In genomic region chr14:24530228-24530627, GRCm38 (mm10) we compare ENCODE assay signal across 8 mouse cellular contexts. TPM values are rescaled to one million over a fixed set of nuclear protein-coding genes. Genes with fewer than 3 reads are reported as not detected.
DNase-seq lines count a peak whose midpoint lies in the region; ATAC-seq and TF ChIP-seq lines count a peak whose summit lies in the region.

No protein-coding gene starts in this region.

- 0 out of 2 replicates have a peak, but pooled peaks cover 4% of the 10 kb centered on the region for H3K4me1 ChIP-seq in lung, embryonic 14.5 days (ENCODE audit: insufficient read depth)
- H3K4me1 ChIP-seq in forebrain, embryonic 15.5 days, result peaks cover 64% of the 10 kb centered on the region
- H3K4me1 ChIP-seq in limb, embryonic 14.5 days (ENCODE audit: control insufficient read depth, insufficient read depth, low read length), result peaks cover 17% of the 10 kb centered on the region
- H3K4me1 ChIP-seq in stomach, embryonic 14.5 days (ENCODE audit: control insufficient read depth, insufficient read depth, low read length), result peaks cover 8% of the 10 kb centered on the region; the same call in 1 of the 2 replicates

- TF ChIP-seq POLR2A in limb, embryonic 14.5 days (IDR thresholded peaks at IDR 0.05; ENCODE audit: borderline replicate concordance, extremely low read depth, insufficient read depth, insufficient read length), result no peak

- WGBS in lung, embryonic 14.5 days, result 5% methylated on average over 6 of the region's 6 CpGs
- 2% methylated on average over 6 of the region's 6 CpGs for WGBS in forebrain, embryonic 15.5 days
- WGBS in limb, embryonic 14.5 days, result 2% methylated on average over 6 of the region's 6 CpGs
- WGBS in stomach, embryonic 14.5 days, result 3% methylated on average over 6 of the region's 6 CpGs

- no peak for TF ChIP-seq CTCF in lung, embryonic 14.5 days (IDR thresholded peaks at IDR 0.05; ENCODE audit: low read depth)

- no peak overlapping the region for H3K9ac ChIP-seq in lung, embryonic 14.5 days
- no peak overlapping the region for H3K9ac ChIP-seq in forebrain, embryonic 15.5 days (replicated peaks)
- 0 out of 2 replicates have a peak overlapping the region, but pooled peaks have one; percentile 12 for H3K9ac ChIP-seq in limb, embryonic 14.5 days (ENCODE audit: low read depth, low read length, severe bottlenecking)
- no peak overlapping the region for H3K9ac ChIP-seq in stomach, embryonic 14.5 days (replicated peaks; ENCODE audit: low read depth, low read length)

- no peaks in the 10 kb centered on the region for H3K36me3 ChIP-seq in lung, embryonic 14.5 days (ENCODE audit: insufficient read depth)
- no peaks in the 10 kb centered on the region for H3K36me3 ChIP-seq in forebrain, embryonic 15.5 days
- no peaks in the 10 kb centered on the region for H3K36me3 ChIP-seq in limb, embryonic 14.5 days (ENCODE audit: control insufficient read depth, insufficient read depth, low read length)
- H3K36me3 ChIP-seq in stomach, embryonic 14.5 days (ENCODE audit: control insufficient read depth, insufficient read depth, low read length), result no peaks in the 10 kb centered on the region

- no peaks in the 10 kb centered on the region for H3K9me3 ChIP-seq in lung, embryonic 14.5 days (ENCODE audit: low read depth, low read length)
- H3K9me3 ChIP-seq in forebrain, embryonic 15.5 days, result no peaks in the 10 kb centered on the region
- H3K9me3 ChIP-seq in limb, embryonic 14.5 days (ENCODE audit: control insufficient read depth, low read length), result no peaks in the 10 kb centered on the region
- H3K9me3 ChIP-seq in stomach, embryonic 14.5 days (ENCODE audit: control insufficient read depth, low read depth, low read length), result no peaks in the 10 kb centered on the region

- H3K27ac ChIP-seq in lung, embryonic 14.5 days (ENCODE audit: low read depth), result no peak overlapping the region
- peak overlapping the region; percentile 42 for H3K27ac ChIP-seq in forebrain, embryonic 15.5 days (replicated peaks)
- no peak overlapping the region for H3K27ac ChIP-seq in limb, embryonic 14.5 days (replicated peaks; ENCODE audit: low read depth, low read length)
- H3K27ac ChIP-seq in stomach, embryonic 14.5 days (ENCODE audit: low read length), result no peak overlapping the region

- peak overlapping the region; percentile 4; the same call in 1 of the 2 replicates for H3K4me2 ChIP-seq in lung, embryonic 14.5 days
- H3K4me2 ChIP-seq in forebrain, embryonic 15.5 days (replicated peaks), result no peak overlapping the region
- H3K4me2 ChIP-seq in limb, embryonic 14.5 days (replicated peaks; ENCODE audit: low read depth, low read length, severe bottlenecking), result peak overlapping the region; percentile 35
- no peak overlapping the region; the same call in 1 of the 2 replicates for H3K4me2 ChIP-seq in stomach, embryonic 14.5 days (replicated peaks; ENCODE audit: low read depth, low read length)

- DNase-seq in lung, embryonic 14.5 days, result peak; percentile 42
- DNase-seq in lung, postnatal 14 days, result no peak
- peak; percentile 44 for DNase-seq in limb, embryonic 14.5 days (ENCODE audit: low spot score)
- no peak for DNase-seq in spleen, adult 12 weeks (ENCODE audit: low spot score)
- no peak for DNase-seq in lung, postnatal 36 days
- DNase-seq in layer of hippocampus, postnatal 25 days (ENCODE audit: extremely low spot score in 1 of 2, low spot score in 1 of 2), result no peak

- no peaks in the 10 kb centered on the region for H3K27me3 ChIP-seq in lung, embryonic 14.5 days (ENCODE audit: insufficient read depth, low read length)
- H3K27me3 ChIP-seq in forebrain, embryonic 15.5 days, result no peaks in the 10 kb centered on the region
- H3K27me3 ChIP-seq in limb, embryonic 14.5 days (ENCODE audit: control insufficient read depth, insufficient read depth, low read length), result no peaks in the 10 kb centered on the region
- no peaks in the 10 kb centered on the region for H3K27me3 ChIP-seq in stomach, embryonic 14.5 days (ENCODE audit: control insufficient read depth, insufficient read depth, low read length)

- peak; percentile 80; the same call in 1 of the 2 replicates for ATAC-seq in lung, embryonic 14.5 days (ENCODE audit: insufficient read depth)
- peak; percentile 56 for ATAC-seq in forebrain, embryonic 15.5 days (replicated peaks)
- peak; percentile 89 for ATAC-seq in limb, embryonic 14.5 days (ENCODE audit: low FRiP score, low read depth)
- peak; percentile 71; the same call in 1 of the 2 replicates for ATAC-seq in stomach, embryonic 14.5 days (ENCODE audit: insufficient number of reproducible peaks, insufficient read depth, low FRiP score, low read depth)

- no peak overlapping the region for H3K4me3 ChIP-seq in lung, embryonic 14.5 days (ENCODE audit: low read depth, low read length)
- H3K4me3 ChIP-seq in forebrain, embryonic 15.5 days, result no peak overlapping the region
- H3K4me3 ChIP-seq in limb, embryonic 14.5 days (replicated peaks; ENCODE audit: low read length), result no peak overlapping the region
- no peak overlapping the region for H3K4me3 ChIP-seq in stomach, embryonic 14.5 days (ENCODE audit: low read depth, low read length)

RNA-seq across cellular contexts. Expression of gene Rps24, which starts 43.3 kb away (rescaled TPM):
- polyA plus RNA-seq in lung, embryonic 14.5 days (2014; fragmentation: Nextera tagmentation; extraction: Ambion mirVana), result 1,236 and 1,354 TPM in 2 replicates
- polyA plus RNA-seq in forebrain, embryonic 15.5 days (2015; fragmentation: Nextera tagmentation; extraction: Ambion mirVana), result 563 and 611 TPM in 2 replicates
- 2,427 and 4,774 TPM in 2 replicates for polyA plus RNA-seq in limb, embryonic 14.5 days (2012; rRNA removed)
- polyA plus RNA-seq in limb, embryonic 14.5 days (2014; fragmentation: Nextera tagmentation; extraction: Ambion mirVana), result 1,281 and 1,338 TPM in 2 replicates
- 1,400 and 1,408 TPM in 2 replicates for polyA plus RNA-seq in stomach, embryonic 14.5 days (2014; fragmentation: Nextera tagmentation; extraction: Ambion mirVana)
- 100 to 1,000 TPM; 675 to 721 TPM for total RNA-seq in layer of hippocampus, postnatal 25 days (2021)

RNA-seq across cellular contexts. Expression of gene Polr3a, which starts 43.4 kb away (rescaled TPM):
- polyA plus RNA-seq in lung, embryonic 14.5 days (2014; fragmentation: Nextera tagmentation; extraction: Ambion mirVana), result 17.3 and 19.5 TPM in 2 replicates
- 20.5 and 22.6 TPM in 2 replicates for polyA plus RNA-seq in forebrain, embryonic 15.5 days (2015; fragmentation: Nextera tagmentation; extraction: Ambion mirVana)
- polyA plus RNA-seq in limb, embryonic 14.5 days (2012; rRNA removed), result 13.5 and 14.7 TPM in 2 replicates
- polyA plus RNA-seq in limb, embryonic 14.5 days (2014; fragmentation: Nextera tagmentation; extraction: Ambion mirVana), result 16.2 and 16.9 TPM in 2 replicates
- 21.9 and 23.5 TPM in 2 replicates for polyA plus RNA-seq in stomach, embryonic 14.5 days (2014; fragmentation: Nextera tagmentation; extraction: Ambion mirVana)
- 10 to 100 TPM; 32.8 to 39.6 TPM for total RNA-seq in layer of hippocampus, postnatal 25 days (2021)

Comparison
In these comparisons a context has a peak if more than half of its experiments do, and no peak if none do; other contexts are left out.
1. DNase-seq: peak in lung, embryonic 14.5 days (single experiment) and limb, embryonic 14.5 days (single experiment); none in lung, postnatal 14 days (single experiment), spleen, adult 12 weeks (single experiment), lung, postnatal 36 days (single experiment) and layer of hippocampus, postnatal 25 days (0 of 2).
2. H3K4me2 ChIP-seq: peak in lung, embryonic 14.5 days (single experiment) and limb, embryonic 14.5 days (single experiment); none in forebrain, embryonic 15.5 days (single experiment) and stomach, embryonic 14.5 days (single experiment).
3. Peak in every context shown above with its lines, with median percentiles within 50 percentile points of each other: ATAC-seq.